Mouse (Mus musculus) Patski (cell line): Measurements from ENCODE around the gene Fyn. TPM values are rescaled to one million over a fixed set of nuclear protein-coding genes. Genes with fewer than 3 reads are reported as not detected.

Experiments used
- ATAC-seq: fragments of 100-300 bp; one replicate; pipeline ENCODE4 v1.8.0; 2021
- CTCF ChIA-PET: fragments of 350-600 bp; sonication (Branson Sonifier 250); formaldehyde crosslinking; loops from one replicate; lab custom pipeline; 2022; ENCODE audit warnings: inconsistent platforms; lab: Charles Lee
- POLR2A ChIA-PET: fragments of 350-600 bp; sonication (Branson Sonifier 250); formaldehyde crosslinking; loops from one replicate; lab custom pipeline; 2022; ENCODE audit warnings: antibody characterized with exemption, inconsistent platforms; lab: Charles Lee
- DNase-seq: peaks from one replicate; pipeline ENCODE4 v3.0.0-alpha.2; 2011; ENCODE audit warnings: low read depth, low spot score
- H3K27me3 ChIP-seq: fragments of 371-371 bp; one replicate; pipeline ENCODE4 v1.5.1; 2021
- CTCF ChIP-seq: fragments of 100-300 bp; IDR thresholded peaks from one replicate; pipeline ENCODE4 v1.5.1; 2021
- in situ Hi-C: fragments of 300-500 bp; cut with MboI; formaldehyde crosslinking; loops from 3 replicates; pipeline ENCODE4 v1.11.1; 2018; ENCODE audit warnings: low pct_unique_long_range_greater_than_20kb, mixed read lengths
- polyA plus RNA-seq: library from polyadenylated mRNA; unstranded; gene quantifications from one replicate; pipeline ENCODE4 v1.2.3, GENCODE M21; 2021

Fyn gene
- polyA plus RNA-seq, 1 experiment from 2014 or later = 64.4 TPM

- POLR2A ChIA-PET = interaction anchor here (0.7 kb wide), 1 partner anchor 199 kb away, joined by 3 read pairs; no protein-coding TSS in a partner anchor
- DNase-seq = no peak
- no peaks in the 10 kb centered on the region for H3K27me3 ChIP-seq
- no peak for TF ChIP-seq CTCF
- ATAC-seq = no peak
- CTCF ChIA-PET = interaction anchor here (0.8 to 1.7 kb wide), 2 partner anchors 23 to 443 kb away, joined by 3 to 5 read pairs; no protein-coding TSS in a partner anchor
- in situ Hi-C loops = no loop called here
Measured at GRCm38 (mm10) chr10:39613973-39614372, 245.3 kb downstream of the Fyn start.

GRCm38 (mm10) chr10:39614676-39615075 is 246.0 kb downstream of the Fyn start:
- POLR2A ChIA-PET = interaction anchor here (0.6 kb wide), 1 partner anchor 116 kb away, joined by 3 read pairs; no protein-coding TSS in a partner anchor
- no peak for ATAC-seq
- in situ Hi-C loops = no loop called here
- no peaks in the 10 kb centered on the region for H3K27me3 ChIP-seq
- no peak for TF ChIP-seq CTCF
- DNase-seq = no peak
- CTCF ChIA-PET = interaction anchor here (0.8 to 1.7 kb wide), 3 partner anchors 10 to 443 kb away, joined by 3 to 5 read pairs (median 5); no protein-coding TSS in a partner anchor

Other genes starting within 250 kb of the Fyn start
- gene Fam229b, start 234.9 kb upstream of the Fyn start, polyA plus RNA-seq = 26.0 TPM
- gene Tube1, start 234.9 kb upstream of the Fyn start, polyA plus RNA-seq = 4.2 TPM
- gene Ccn6, start 205.1 kb upstream of the Fyn start, polyA plus RNA-seq = 0.06 TPM
- 16.6 TPM for gene Traf3ip2, start 244.1 kb downstream of the Fyn start, polyA plus RNA-seq